Mouse (Mus musculus) ZHBTc4 (cell line): ENCODE measurements around the gene Cdc42se1.

Experiments
- DNase-seq: peaks from one replicate; pipeline ENCODE4 v3.0.0-alpha.2; 2011; ENCODE audit warnings: low read depth, low spot score

Gene Cdc42se1

GRCm38 (mm10) chr3:95283589-95283941 is 55.0 kb downstream of the Cdc42se1 start:
- DNase-seq = no peak

DNA sequence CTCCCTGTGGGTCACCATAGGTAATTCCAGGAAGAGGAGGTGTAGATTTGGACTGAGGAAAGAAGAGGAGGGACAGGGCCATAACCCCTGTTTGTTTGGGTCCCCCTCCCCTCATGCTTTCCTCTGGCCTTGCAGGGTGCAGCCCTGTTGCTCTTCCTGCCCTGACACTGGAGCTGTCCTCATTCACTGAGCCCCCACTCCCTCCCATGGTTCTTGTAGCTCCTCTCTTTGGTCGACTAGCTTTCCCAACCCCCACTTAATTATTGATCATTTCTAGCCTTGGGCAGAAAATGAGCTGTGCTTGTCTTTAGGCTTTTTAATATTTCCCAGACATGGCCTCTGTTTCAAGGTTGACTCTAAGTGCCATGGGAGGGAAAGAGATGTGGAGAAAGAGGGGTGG is 55.5 kb downstream of the Cdc42se1 start:
- no peak for DNase-seq

- DNase-seq = no peak
These were observed 56.2 kb downstream of the Cdc42se1 start for GRCm38 (mm10) chr3:95284501-95285281.

DNA sequence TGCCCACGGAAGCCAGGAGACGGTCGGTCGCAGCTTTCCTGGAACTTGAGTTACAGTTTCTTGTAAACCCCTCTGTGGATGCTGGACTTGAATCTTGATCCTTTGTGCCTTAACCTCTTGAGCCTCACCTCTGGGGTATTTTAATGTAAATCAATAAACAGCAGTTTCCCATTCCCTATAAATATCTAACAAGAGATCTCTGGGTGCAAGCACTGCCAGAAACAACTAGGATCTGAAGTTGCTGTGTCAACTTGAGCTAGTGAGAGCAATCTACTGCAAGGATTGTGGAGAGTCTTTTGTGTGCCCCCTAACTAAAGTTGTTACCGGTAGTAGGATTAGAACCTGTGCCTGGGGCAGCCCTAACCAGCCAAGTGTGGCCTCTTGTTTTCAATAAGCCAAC is 56.9 kb downstream of the Cdc42se1 start:
- DNase-seq = no peak
